Mouse (Mus musculus): ENCODE data around the gene Pcgf3.
A peak's percentile ranks its signal among the peaks of the same experiment; 100 is the strongest.
"Not testable (repeated sequence)": the region's sequence is repeated elsewhere in the genome, so short reads cannot be mapped to it uniquely, and the experiment has no call there.

Pcgf3 gene

DNA sequence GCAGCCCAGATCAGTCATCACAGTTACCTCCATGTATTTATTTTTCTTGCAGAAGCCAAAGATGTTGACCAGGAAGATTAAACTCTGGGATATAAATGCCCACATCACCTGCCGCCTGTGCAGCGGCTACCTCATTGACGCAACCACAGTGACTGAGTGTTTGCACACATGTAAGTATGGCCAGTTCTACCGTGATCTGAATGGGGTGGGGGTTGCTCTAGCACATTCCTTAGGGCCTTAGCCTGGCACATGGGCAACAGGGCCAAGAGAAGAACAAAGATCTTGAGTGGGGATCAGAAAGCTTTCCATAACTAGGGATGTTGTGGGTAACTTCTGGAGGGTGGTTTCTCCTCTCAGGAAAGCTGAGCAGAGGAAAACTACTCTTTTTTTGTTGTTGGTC lies 12.7 kb downstream of the Pcgf3 start:
- DNase-seq, result no peak

DNA sequence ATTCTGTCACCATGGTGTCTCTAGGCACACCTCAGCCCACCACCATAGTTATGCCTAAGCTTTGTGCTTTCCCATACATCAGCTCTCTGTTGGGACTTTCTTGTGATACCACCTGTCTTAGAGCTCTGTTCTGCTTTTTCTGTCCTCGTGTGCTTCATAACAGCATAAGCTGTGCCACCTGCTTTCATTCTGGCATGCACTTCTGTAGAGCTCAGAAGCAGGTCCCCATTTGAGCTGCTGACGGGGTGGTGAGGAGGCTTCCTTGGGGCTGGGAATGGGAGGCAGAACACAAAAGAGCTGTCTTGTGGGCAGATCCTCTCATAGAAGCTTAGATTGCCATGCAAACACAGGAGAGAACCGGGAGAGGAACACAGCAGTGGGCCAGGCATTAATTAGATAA lies 14.9 kb downstream of the Pcgf3 start:
- no peak for DNase-seq

GRCm38 (mm10) chr5:108483006-108483405 lies 22.0 kb downstream of the Pcgf3 start:
- no peak for DNase-seq

GRCm38 (mm10) chr5:108485239-108485638 lies 24.2 kb downstream of the Pcgf3 start:
- DNase-seq, result peak; percentile 32

DNA sequence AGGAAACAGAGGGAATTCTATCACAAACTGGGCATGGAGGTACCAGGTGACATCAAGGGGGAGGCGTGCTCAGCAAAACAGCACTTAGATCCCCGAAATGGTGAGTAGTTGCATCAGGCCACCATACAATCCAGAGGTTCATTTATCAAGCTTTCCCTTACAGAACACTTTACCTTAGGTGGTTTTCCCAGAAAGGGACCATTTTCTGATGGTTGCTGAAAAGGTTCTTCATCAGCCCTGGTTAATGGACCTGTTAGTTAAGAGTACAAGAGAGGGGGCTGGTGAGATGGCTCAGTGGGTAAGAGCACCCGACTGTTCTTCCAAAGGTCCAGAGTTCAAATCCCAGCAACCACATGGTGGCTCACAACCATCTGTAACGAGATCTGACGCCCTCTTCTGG lies 25.1 kb downstream of the Pcgf3 start:
- not testable (repeated sequence) for DNase-seq

- no peak for DNase-seq
These were observed 40.5 kb downstream of the Pcgf3 start for GRCm38 (mm10) chr5:108501573-108501972.

GRCm38 (mm10) chr5:108502286-108502685 lies 41.3 kb downstream of the Pcgf3 start:
- no peak for DNase-seq

- no peak for DNase-seq
These were observed 54.7 kb downstream of the Pcgf3 start for GRCm38 (mm10) chr5:108515581-108516361.

DNA sequence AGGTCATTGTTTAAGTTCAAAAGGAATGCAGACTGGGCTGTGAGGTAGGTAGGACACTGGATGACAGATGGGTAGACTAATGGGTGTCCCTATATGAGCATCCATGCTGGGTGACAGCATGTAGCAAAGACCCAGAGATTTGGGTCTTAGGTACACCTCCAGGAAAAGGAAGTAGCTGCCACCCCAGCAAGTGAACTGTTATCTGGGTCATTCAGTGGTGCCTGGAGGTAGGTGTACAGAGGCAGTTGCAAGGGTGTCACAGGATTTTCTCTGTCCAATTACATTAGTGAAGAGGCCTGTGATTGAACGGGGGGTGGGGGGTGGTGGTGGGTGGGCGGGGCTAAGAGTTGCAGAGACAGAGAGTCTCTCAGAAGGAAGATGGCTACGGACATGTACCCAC lies 55.6 kb downstream of the Pcgf3 start:
- DNase-seq, result no peak

DNA sequence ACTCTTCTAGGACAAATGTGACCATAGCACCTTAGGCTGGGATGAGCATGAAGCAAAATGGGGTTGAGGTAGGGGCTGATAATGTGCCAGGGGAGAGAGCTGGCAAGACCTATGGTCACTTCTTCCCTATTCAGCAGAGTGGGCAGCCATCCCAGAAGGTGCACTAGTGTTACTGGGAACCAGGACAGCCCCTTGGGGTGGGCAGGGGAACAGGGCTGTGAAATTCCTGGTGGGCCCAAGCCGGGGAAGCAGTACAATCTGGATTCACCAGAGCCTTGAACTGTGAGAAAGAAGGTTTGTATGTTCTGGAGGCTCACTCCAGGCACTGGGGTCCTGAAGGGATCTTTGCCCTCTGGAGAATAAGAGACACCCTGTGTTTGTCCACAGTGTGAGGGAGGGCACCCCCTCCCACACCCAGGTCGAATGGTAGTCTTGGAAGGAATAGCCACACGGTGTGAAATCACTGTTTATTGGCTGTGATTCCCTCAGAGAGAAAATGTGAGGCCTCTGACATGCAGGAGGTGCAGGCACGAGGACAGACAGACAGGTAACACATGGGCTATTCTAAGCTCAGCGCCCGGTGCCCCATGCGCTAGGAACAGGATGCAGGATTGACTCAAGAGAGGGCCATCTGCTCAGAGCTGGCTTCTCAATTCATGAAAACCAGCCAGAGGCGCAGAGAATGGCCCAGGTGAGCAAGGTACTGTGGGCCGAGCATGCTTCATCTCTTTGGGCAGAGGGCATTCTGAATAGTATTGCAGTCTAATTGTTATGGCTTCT lies 57.3 kb downstream of the Pcgf3 start:
- no peak for DNase-seq

- DNase-seq, result no peak
These were observed 57.9 kb downstream of the Pcgf3 start for GRCm38 (mm10) chr5:108518951-108519350.

DNA sequence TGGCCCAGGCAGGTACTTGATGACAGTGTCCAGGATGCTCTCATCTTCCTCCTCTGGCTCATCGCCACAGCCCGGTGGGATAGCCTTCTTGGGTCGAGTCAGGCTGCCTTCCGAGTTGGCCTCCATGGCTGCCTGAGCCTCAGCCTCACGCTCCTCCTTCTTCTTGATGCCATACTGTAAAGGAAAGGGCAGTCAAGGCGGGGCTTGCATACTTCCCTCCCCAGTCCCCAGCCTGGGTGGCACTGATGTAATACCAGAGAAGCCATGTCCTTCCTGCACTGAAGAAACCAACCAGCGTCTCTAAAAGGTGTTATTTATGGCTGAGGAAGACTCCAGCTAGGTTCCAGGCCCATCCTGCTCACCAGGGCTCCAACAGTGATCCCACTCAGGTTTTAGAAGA lies 59.1 kb downstream of the Pcgf3 start:
- no peak for DNase-seq

GRCm38 (mm10) chr5:108521016-108521415 lies 60.0 kb downstream of the Pcgf3 start:
- DNase-seq, result no peak

DNA sequence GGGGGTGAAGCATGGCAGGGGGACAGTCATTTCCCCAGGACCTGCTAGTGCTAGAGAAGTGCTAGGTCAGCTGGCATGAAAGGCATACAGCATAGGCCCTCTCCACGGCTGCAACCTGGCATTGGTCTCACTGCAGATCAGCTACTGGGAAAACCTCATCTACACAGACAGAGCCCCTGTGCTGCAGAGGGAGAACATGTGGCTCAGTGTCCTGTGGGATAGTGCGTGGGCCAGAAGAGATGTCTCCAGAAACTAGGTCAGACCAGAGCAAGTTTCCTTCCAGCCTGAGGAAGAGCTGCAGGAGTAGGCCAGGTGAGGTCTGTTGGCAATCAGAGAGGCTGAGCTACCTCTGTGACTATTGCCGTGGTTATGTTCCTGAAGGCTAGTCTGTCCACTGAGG lies 60.9 kb downstream of the Pcgf3 start:
- DNase-seq, result no peak

- DNase-seq, result no peak
These were observed 61.6 kb downstream of the Pcgf3 start for GRCm38 (mm10) chr5:108522597-108522996.

DNA sequence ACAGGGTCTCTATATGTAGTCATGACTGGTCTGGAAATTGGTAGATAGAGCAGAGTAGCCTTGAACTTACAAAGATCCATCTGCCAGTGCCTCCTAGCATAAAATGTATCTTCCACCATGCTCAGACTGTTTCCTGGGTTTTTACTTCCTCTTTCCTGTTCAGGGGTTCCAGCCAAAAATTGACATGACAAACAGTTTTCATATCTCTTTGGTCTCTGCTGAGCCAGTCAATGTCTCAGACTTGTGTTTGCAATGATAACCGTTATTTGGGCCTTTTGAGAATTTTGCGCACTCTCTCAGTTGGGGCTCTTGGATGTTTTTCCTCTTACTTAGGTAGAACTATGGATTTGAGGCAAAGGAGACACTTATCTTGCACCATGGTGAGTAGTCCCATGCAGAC lies 73.2 kb downstream of the Pcgf3 start:
- no peak for DNase-seq

DNA sequence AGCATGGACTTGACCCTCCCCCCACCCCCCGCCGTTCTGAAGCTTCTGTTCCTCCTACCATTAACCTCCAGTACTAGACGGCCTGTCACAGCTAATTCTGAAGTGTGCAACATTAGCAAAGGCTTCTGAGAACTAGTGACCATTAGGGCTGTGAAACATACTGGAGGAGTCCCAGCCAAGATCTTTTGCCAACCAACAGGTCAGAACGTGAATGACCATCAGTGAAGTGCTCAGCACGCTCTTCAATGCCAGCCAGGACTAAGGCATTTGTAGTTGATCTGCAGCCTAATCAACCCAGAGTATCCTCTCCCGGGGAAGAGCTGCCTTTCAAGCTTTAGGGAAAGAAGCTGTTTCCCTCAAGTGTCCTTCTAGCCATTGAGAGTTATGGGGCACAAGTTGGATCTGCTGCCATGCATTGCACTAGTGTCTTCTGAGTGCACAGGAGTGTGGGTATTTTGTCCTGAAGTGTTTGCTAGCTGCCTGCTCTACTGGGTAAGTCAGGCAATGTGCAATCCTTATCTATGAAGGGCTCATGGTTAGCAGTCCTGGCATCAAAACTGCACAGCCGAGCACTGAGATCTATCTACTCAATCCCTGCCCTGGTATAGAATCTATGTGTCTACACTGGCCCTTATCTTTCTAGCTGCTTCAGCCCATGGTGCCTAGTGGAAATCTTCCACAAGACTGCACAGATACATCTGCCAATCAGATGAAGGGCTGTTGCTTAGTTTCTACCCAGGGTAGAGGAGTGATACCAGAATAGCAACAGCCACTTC lies 82.7 kb downstream of the Pcgf3 start:
- DNase-seq, result no peak

- no peak for DNase-seq
These were observed 86.6 kb downstream of the Pcgf3 start for GRCm38 (mm10) chr5:108547636-108548035.

DNA sequence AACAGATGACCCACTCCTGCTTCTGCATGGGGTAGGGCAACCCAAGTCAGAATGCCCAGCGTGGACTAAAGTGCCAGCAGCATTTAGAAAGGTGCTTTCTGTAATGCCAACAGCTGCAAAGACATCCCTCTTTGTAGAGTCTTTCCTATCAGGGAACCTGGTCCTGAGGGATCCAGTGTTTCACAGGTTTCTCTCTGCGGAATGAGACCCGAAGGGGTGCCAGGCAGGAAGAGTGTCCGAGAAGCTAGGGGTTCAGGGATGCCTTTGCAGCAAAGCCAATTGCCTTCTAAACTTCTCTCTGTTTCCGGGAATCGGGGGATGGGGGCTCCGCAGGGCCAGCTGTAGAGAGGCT lies 88.1 kb downstream of the Pcgf3 start:
- no peak for DNase-seq

DNA sequence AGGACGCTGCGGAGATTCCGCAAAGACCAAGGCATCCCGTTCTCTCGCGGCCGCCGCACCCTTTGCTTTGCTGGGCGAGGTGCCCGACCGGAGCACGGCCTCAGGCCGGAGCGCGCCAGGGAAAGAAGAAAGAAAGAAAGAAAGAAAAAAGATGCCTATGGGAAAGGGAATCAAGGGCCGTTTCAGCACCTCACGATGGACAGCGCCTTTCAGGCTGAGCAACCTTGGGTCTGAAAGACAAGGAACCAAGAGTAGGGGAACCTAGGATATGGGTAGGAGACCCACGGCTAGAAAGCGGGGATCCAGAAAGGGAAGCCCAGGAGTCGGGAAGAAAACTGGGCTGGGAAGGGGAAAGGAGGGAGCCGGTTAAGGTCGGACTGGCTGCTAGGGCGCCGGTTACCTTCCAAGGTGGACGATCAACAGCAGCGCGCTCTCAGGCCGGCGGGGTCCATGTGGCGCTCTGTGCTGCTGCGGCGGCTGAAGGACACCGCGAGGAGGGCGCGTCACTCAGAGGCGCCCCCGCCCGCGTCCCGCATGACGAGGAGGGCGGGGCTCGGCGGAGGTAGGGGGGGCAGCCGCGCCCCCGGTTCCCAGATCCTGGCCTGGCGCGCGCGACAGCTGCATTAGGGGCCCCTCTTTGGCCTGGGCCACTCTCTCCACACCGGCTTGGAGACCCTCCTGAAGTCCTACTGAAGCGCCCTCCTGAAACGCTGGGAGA lies 88.6 kb downstream of the Pcgf3 start, which contains the start of gene Cplx1:
Cplx1 (minus strand) TSS at position 536 of the 718 bp plus-strand sequence.
- peak; percentile 56 for DNase-seq

GRCm38 (mm10) chr5:108550207-108550594 lies 89.2 kb downstream of the Pcgf3 start:
- no peak for DNase-seq

- DNase-seq, result no peak
These were observed 93.0 kb downstream of the Pcgf3 start for GRCm38 (mm10) chr5:108554041-108554440.
